Mouse (Mus musculus) adrenal gland, postnatal 4 days (tissue): ENCODE measurements at regions not wholly inside any gene's neighbourhood (a gene's known extent, or its start where the extent isn't known, plus 50 kb on each side); places are given as distances from the start of the nearest gene placed in this dataset.
"Not testable (repeated sequence)": the region's sequence is repeated elsewhere in the genome, so short reads cannot be mapped to it uniquely, and the experiment has no call there.

Source experiments
- DNase-seq, 2 experiments: peaks; one replicate each; pipeline ENCODE4 v3.0.0; 2021 to 2022; ENCODE audit warnings: low spot score in 2 of 2, mixed read lengths in 2 of 2

DNA sequence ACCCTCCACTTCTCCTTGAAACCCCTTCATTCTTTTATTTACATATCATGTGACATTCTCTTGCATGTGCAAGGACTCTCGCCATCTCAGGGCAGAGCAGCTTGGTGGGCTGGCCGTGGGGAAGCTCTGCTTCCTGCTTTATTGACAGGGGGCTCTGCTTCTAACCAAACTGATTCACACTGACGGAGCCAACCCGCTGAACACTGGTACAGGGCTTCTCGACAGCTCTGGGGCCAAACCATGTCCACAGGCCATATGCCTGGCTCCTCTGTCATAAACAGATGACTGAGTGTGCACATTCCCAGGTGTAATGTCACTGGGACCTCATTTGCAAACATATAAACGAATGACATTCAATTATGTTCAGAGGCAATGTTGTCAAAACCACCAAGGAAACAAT lies 800.7 kb downstream of the Ttll7 start:
- no peak for DNase-seq

DNA sequence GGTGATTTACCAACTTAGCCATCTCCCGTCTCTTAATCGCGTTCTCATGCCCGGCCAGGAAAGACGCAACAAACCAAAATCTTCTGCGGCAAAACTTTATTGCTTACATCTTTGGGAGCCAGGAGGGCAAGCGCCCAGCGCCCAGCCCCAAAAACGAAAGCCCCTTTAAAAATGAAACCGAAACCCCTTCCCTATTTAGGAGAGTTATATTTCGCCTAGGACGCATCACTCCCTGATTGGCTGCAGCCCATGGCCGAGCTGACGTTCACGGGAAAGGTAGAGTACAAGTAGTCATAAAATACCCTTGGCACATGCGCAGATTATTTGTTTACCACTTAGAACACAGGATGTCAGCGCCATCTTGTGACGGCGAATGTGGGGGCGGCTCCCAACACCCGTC lies 783.3 kb downstream of the Ttll7 start:
- not testable (repeated sequence) for DNase-seq

DNA sequence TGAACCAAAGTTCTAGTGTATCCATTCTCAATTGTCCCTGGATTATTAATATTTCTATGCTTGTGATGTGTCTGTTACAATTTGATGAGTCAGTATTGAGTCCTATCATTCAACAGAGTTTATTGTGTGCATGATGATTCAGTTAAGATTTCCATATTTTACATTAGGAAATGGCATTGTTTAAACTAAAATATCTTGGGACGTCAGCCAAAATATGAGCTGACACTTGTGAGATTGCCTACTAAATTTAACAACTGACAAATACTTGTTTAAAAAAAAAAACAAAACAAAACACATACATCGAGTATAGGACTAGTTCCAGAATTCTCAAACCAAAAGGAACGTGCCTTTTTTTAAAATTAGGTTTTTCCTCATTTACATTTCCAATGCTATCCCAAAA lies 779.0 kb downstream of the Ttll7 start:
- no peak for DNase-seq

DNA sequence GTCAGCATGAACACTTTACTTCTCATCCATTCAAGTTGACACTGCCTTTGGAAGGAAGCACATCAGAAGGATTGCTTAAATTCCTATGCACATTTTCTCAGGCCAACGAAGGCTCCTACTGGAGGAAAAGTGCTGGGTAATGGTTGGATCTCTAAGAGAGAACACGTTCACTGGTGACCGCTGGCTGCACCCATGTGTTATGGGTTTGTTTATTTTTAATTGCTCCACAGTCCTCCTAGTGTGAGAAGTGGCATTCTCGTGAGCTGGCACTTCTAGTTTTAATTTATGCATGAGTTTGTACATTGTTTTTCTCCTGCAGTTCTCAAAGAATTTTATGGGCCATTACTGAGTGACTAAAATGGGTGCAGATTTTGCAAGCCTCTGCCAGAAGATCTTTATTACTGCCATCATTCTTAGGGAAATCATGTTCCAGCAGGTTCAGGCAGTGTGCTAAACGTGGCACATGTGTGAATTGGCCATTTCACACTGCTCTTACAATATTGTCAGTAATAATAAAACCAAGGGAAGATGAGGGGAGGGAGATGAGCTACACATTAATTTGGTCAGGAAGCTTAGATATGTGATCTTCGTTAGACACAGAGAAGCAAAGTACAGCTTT lies 731.6 kb downstream of the Ttll7 start:
- no peak for DNase-seq

- no peak for DNase-seq
Observed at GRCm38 (mm10) chr3:147571850-147572249, 719.7 kb downstream of the Ttll7 start.

GRCm38 (mm10) chr3:147545329-147546006 lies 693.3 kb downstream of the Ttll7 start:
- no peak for DNase-seq

GRCm38 (mm10) chr3:147542285-147542684 lies 690.1 kb downstream of the Ttll7 start:
- DNase-seq: no peak

DNA sequence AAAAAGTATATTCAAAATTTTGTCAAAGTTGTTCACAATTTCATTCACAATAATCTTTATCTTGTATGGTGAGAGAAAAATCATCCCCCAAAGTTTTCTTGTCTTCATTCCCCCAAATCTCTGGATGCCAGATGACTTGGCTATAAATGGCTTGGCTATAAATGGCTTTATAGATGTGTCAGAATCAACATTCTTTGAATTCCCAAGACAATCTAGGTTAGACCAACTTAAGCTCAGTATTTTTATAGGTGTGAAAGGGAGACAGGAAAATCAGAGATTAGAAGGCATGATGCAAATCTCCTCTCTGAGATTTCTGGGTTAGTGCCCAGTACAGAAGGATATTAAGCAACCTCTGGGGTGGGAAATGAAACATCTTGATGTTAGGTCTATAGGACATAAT lies 685.4 kb downstream of the Ttll7 start:
- DNase-seq: no peak

DNA sequence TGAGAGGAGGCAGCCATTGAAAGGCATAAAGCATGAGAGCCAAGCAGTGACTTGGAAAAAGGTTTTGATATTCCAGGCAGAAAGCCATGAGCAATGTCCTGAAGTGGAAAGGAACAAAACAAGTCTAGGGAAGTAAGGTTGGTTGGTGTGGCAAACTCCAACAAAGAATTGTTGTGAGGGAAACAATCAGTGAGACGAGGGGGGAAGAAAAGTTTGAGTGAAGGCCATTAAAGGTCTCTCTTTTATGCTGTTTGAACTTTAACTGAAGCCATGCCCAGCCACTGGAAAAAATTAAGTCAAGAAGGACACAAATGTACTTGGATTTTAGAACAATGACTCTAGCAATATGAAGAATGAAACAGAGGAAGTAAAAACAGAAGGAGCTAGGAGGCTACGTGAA lies 680.0 kb downstream of the Ttll7 start:
- no peak for DNase-seq

DNA sequence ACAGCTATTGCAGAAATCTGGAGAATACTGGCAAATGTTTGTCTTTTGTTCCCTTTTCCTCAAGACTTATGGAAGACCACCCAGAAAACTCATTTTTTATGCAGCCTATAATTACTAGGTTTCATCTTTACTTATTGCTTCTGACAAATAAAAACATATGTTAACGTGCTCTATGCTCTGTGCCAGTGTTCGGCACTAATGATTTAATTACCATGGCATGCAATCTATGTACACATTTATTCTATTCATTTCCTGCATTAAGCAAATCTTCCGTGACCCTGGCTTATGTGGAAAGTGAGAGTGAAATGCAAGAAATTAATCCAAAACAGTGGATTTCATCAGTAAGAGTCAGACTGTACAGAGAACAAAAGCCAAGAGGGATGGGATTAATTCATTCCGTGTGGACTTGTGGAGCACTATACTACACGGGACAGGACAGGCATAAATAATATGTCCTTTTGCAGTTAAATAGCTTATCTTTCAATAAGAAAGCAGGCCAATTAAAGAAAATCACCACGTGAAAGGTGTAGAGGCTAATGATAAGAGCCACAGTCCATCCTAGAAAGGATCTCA lies 679.5 kb downstream of the Ttll7 start:
- no peak for DNase-seq
